Mouse (Mus musculus) heart, adult 2 months (tissue): ENCODE results near the gene Gm20388. TPM values are rescaled to one million over a fixed set of nuclear protein-coding genes. Genes with fewer than 3 reads are reported as not detected.

Experiments
- DNase-seq, 2 experiments: peaks; one replicate each; pipeline ENCODE4 v3.0.0; 2021
- H3K27ac ChIP-seq: fragments of 200-600 bp; 2 replicates; pipeline ENCODE4 v1.8.1; 2022
- H3K27me3 ChIP-seq: fragments of 200-500 bp; 2 replicates; pipeline ENCODE4 v1.6.1; 2012; ENCODE audit warnings: mild to moderate bottlenecking, low read length, inconsistent platforms, mixed read lengths; ENCODE audit not compliant: control insufficient read depth, insufficient read depth
- H3K36me3 ChIP-seq: fragments of 200-500 bp; 2 replicates; pipeline ENCODE4 v1.6.1; 2012; ENCODE audit warnings: low read length, inconsistent platforms; ENCODE audit not compliant: control insufficient read depth, insufficient read depth
- H3K4me1 ChIP-seq: fragments of 200-500 bp; 2 replicates; pipeline ENCODE4 v1.6.1; 2011; ENCODE audit warnings: low read length; ENCODE audit not compliant: control insufficient read depth, insufficient read depth
- H3K4me3 ChIP-seq: fragments of 200-600 bp; 2 replicates; pipeline ENCODE4 v1.8.1; 2022
- H3K79me2 ChIP-seq: fragments of 200-500 bp; replicated peaks from 2 replicates; pipeline ENCODE4 v1.6.1; 2012; ENCODE audit warnings: mild to moderate bottlenecking, inconsistent platforms, low read length, moderate library complexity, mixed read lengths; ENCODE audit not compliant: control insufficient read depth, insufficient read depth
- H3K9ac ChIP-seq: fragments of 200-500 bp; 2 replicates; pipeline ENCODE4 v1.6.1; 2012; ENCODE audit warnings: low read depth, mild to moderate bottlenecking, control low read depth, inconsistent platforms, low read length, mixed read lengths
- CTCF ChIP-seq: fragments of 200-600 bp; IDR thresholded peaks from 2 replicates; pipeline ENCODE4 v1.8.1; 2022; ENCODE audit warnings: antibody characterized with exemption, mild to moderate bottlenecking, moderate library complexity
- EP300 ChIP-seq: fragments of 200-500 bp; IDR thresholded peaks from 2 replicates; pipeline ENCODE4 v1.6.1; 2011; ENCODE audit warnings: low read depth, low read length, control low read depth; ENCODE audit not compliant: insufficient read depth
- POLR2A ChIP-seq: fragments of 200-500 bp; IDR thresholded peaks from 2 replicates; pipeline ENCODE4 v1.6.1; 2011; ENCODE audit warnings: mild to moderate bottlenecking, low read depth, low read length, control low read depth; ENCODE audit not compliant: insufficient read depth
- WGBS: fragments of 180-500 bp; shearing (Covaris S2); methylation state at CpG from one replicate; pipeline ENCODE4 v1.1.7; 2018; 5-methylcytosine and 5-hydroxymethylcytosine counted together
- intact Hi-C: fragments of 180-260 bp; cut with DNase I; formaldehyde crosslinking; loops from one replicate; pipeline ENCODE4 v1.15.1; 2025
- polyA plus RNA-seq: library from polyadenylated mRNA; depleted of rRNA; stranded (reverse); fragments of >200 nt; gene quantifications from 2 replicates; pipeline ENCODE4 v1.2.3, GENCODE M21; 2012
- total RNA-seq, 2 experiments: library from RNA; stranded (reverse); gene quantifications; 2 replicates each; pipeline ENCODE4 v1.2.3; 2021

Gm20388 gene
- total and polyA plus RNA-seq, 3 experiments = 1.8 to 32.3 TPM; not detected in 1

DNA sequence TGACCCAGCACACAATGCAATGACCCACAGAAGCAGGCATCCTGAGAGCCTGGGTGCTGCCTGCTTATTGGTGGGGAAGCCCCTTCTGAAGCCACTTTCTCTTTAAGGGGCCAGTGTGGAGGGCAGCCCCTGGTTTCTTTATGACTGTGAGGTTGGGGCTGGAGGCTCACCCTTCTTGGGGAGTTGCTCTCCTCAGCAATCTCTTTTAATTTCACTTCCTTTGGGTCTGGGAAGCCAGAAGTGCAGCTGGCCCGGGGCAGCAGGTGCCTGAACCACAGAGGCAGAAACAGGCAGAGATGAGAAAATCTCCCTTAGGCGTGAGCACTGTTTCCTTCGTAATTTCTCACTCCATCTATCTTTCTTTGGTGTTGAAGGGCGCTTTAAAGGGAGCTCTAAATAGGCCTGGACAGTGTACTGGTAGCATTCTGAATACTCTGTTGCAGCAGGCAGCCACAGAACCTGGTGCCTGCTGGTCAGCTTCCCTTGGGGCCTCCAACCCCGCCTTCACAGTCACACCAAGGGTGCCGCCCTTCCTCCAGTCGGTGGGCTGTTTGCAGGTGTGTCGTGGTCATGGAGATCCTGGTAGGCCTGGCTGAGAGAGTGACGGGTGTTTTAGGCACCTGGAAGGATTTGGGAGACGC is 2791.8 kb downstream of the Gm20388 start:
- no peaks in the 10 kb centered on the region for H3K27me3 ChIP-seq
- no peak overlapping the region for H3K9ac ChIP-seq
- H3K36me3 ChIP-seq = no peaks in the 10 kb centered on the region
- no peak overlapping the region; the same call in 1 of the 2 replicates for H3K27ac ChIP-seq
- TF ChIP-seq POLR2A (no peak), EP300 (no peak), CTCF (no peak)
- intact Hi-C loops = no loop called here
- DNase-seq = peak in 1 of 2 experiments; percentile 41
- no peaks in the 10 kb centered on the region for H3K79me2 ChIP-seq
- H3K4me3 ChIP-seq = no peak overlapping the region
- H3K4me1 ChIP-seq = peaks cover 20% of the 10 kb centered on the region
- 52% methylated on average over 10 of the region's 10 CpGs for WGBS

DNA sequence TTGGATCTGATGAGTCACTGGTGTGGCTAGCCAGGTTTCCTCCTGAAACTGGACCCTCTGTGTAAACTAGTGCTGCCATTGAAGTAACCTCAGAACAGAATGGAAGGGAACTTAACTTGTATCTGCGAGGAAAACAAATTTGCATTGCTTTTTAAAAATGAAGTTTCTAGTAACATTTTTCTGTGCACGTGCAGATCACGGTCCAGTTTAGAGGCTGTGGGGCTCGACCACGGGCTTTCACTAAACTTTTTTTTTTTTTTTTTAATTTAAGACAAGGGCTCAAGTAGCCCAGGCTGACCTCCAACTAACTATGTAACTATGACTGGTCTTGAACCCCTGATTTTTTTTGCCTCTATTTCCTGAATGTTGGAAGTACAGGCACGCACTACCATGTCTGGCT is 2792.3 kb downstream of the Gm20388 start:
- H3K4me3 ChIP-seq = no peak overlapping the region
- 88% methylated on average over 6 of the region's 6 CpGs for WGBS
- intact Hi-C loops = no loop called here
- no peak overlapping the region for H3K9ac ChIP-seq
- DNase-seq = no peak
- H3K36me3 ChIP-seq = no peaks in the 10 kb centered on the region
- TF ChIP-seq EP300 = no peak
- TF ChIP-seq POLR2A = no peak
- TF ChIP-seq CTCF = no peak
- H3K79me2 ChIP-seq = no peaks in the 10 kb centered on the region
- H3K4me1 ChIP-seq = peaks cover 18% of the 10 kb centered on the region
- no peak overlapping the region for H3K27ac ChIP-seq
- no peaks in the 10 kb centered on the region for H3K27me3 ChIP-seq

DNA sequence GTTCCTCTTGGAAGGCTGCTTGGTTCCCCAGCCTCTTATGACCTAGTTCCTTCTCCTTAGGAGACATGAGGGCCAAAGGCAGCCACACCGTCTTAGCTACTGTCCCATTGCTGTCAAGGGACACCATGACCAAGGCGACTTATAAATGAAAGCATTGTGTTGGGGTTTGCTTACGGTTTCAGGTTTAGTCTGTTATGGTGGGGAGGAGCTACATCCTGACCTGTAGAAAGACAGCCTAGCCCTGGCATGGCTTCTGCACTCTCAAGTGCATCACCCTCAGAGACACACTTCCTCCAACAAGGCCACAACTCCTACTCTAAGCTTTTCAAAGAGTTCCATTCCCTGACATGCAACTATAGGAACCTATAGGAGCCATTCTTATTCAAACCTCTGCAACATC is 2794.0 kb downstream of the Gm20388 start:
- WGBS = 86% methylated on average over 3 of the region's 3 CpGs
- intact Hi-C loops = no loop called here
- TF ChIP-seq POLR2A (no peak), CTCF (no peak), EP300 (no peak)
- Histone ChIP-seq H3K79me2 (no peaks in the 10 kb centered on the region), H3K27me3 (no peaks in the 10 kb centered on the region), H3K4me3 (no peak overlapping the region), H3K36me3 (no peaks in the 10 kb centered on the region), H3K27ac (no peak overlapping the region), H3K4me1 (peaks cover 13% of the 10 kb centered on the region), H3K9ac (no peak overlapping the region)
- DNase-seq = no peak

GRCm38 (mm10) chr8:122705901-122706561 is 2795.4 kb downstream of the Gm20388 start:
- peak overlapping the region; percentile 61 for H3K27ac ChIP-seq
- no peaks in the 10 kb centered on the region for H3K27me3 ChIP-seq
- H3K9ac ChIP-seq = no peak overlapping the region
- no peak overlapping the region for H3K4me3 ChIP-seq
- intact Hi-C loops = no loop called here
- 36% methylated on average over 12 of the region's 12 CpGs for WGBS
- TF ChIP-seq EP300 (no peak), CTCF (no peak), POLR2A (0 out of 2 replicates have a peak, but pooled peaks have one; percentile 27)
- H3K79me2 ChIP-seq = no peaks in the 10 kb centered on the region
- H3K4me1 ChIP-seq = peaks cover 15% of the 10 kb centered on the region
- peak in 1 of 2 experiments; percentile 37 for DNase-seq
- no peaks in the 10 kb centered on the region for H3K36me3 ChIP-seq

GRCm38 (mm10) chr8:122707184-122707583 is 2796.5 kb downstream of the Gm20388 start:
- Histone ChIP-seq H3K27me3 (no peaks in the 10 kb centered on the region), H3K9ac (no peak overlapping the region), H3K4me1 (peaks cover 17% of the 10 kb centered on the region), H3K4me3 (no peak overlapping the region), H3K79me2 (no peaks in the 10 kb centered on the region), H3K27ac (no peak overlapping the region), H3K36me3 (no peaks in the 10 kb centered on the region)
- 64% methylated on average over 4 of the region's 4 CpGs for WGBS
- intact Hi-C loops = no loop called here
- no peak for DNase-seq
- TF ChIP-seq CTCF (no peak), POLR2A (no peak), EP300 (no peak)

DNA sequence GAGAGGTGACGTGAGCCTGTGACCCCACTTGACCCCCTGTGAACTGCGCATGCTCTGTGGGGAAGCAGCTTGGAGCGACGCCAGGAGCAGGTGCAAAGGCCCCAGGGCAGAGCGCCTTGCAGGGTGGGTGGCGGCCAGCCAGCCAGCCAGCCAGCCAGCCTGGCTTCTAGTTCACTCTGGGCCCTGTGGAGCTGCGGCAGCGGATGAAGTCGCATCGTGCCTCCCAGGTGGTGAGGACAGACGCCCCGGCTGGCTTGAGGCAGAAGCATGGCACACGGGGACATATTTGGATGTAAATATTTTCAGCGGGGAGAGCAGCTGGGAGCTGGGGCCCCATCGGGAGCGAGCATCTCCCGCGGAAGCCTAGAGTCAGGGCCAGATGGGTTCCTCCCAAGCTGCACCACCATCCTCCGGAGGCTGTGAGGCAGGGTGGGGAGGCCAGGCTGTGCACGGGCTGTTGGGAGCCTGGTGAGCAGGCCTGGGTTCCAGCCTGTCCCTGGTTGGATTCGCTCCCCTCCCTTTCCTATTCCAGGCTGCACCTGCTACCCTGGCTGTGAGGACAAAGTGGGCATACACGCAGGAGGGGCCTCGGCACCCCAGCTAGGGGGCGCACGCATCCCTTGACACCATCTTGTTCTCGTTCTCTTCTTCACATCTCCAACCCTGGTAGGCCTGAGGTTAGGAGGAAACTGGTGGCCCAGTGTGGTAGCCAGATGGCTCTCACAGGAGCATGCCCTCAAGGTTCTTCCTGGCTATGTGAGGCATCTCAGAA is 2798.9 kb downstream of the Gm20388 start:
- no peak for DNase-seq
- H3K4me3 ChIP-seq = no peak overlapping the region
- WGBS = 62% methylated on average over 26 of the region's 26 CpGs
- no peak overlapping the region for H3K9ac ChIP-seq
- no peak overlapping the region for H3K27ac ChIP-seq
- intact Hi-C loops = loop anchor here (5.0 kb wide), 1 partner anchor 53 kb away; no protein-coding TSS in a partner anchor
- no peaks in the 10 kb centered on the region for H3K79me2 ChIP-seq
- H3K4me1 ChIP-seq = peaks cover 18% of the 10 kb centered on the region
- H3K27me3 ChIP-seq = no peaks in the 10 kb centered on the region
- TF ChIP-seq POLR2A (no peak), EP300 (no peak), CTCF (no peak)
- no peaks in the 10 kb centered on the region for H3K36me3 ChIP-seq
